Mouse (Mus musculus) embryonic facial prominence, embryonic 12.5 days (tissue): ENCODE data around the gene Bcor. TPM values are rescaled to one million over a fixed set of nuclear protein-coding genes. Genes with fewer than 3 reads are reported as not detected.

Source experiments
- ATAC-seq: fragments of 200-750 bp; cut with Nextera tagmentation; 2 replicates; pipeline ENCODE4 v1.8.0; 2017; ENCODE audit not compliant: insufficient number of reproducible peaks, insufficient read depth, low FRiP score, low TSS enrichment
- H3K27ac ChIP-seq: fragments of 300-500 bp; sonication (generic); 2 replicates; pipeline ENCODE4 v1.5.1; 2016; ENCODE audit warnings: mild to moderate bottlenecking
- H3K27me3 ChIP-seq: fragments of 300-500 bp; sonication (generic); 2 replicates; pipeline ENCODE4 v1.6.1; 2016; ENCODE audit warnings: mild to moderate bottlenecking, moderate library complexity
- H3K36me3 ChIP-seq: fragments of 300-500 bp; sonication (generic); 2 replicates; pipeline ENCODE4 v1.6.1; 2016; ENCODE audit warnings: mild to moderate bottlenecking
- H3K4me1 ChIP-seq: fragments of 300-500 bp; sonication (generic); 2 replicates; pipeline ENCODE4 v1.6.1; 2016
- H3K4me2 ChIP-seq: fragments of 300-500 bp; sonication (generic); replicated peaks from 2 replicates; pipeline ENCODE4 v1.6.1; 2016; ENCODE audit warnings: mild to moderate bottlenecking, moderate library complexity
- H3K4me3 ChIP-seq: fragments of 300-500 bp; sonication (generic); 2 replicates; pipeline ENCODE4 v1.5.1; 2016; ENCODE audit warnings: mild to moderate bottlenecking
- H3K9ac ChIP-seq: fragments of 300-500 bp; sonication (generic); 2 replicates; pipeline ENCODE4 v1.6.1; 2016; ENCODE audit warnings: mild to moderate bottlenecking, moderate library complexity
- H3K9me3 ChIP-seq: fragments of 300-500 bp; sonication (generic); 2 replicates; pipeline ENCODE4 v1.6.1; 2016; ENCODE audit warnings: mild to moderate bottlenecking, moderate library complexity
- WGBS: fragments of 180-500 bp; shearing (Covaris S2); methylation state at CpG from one replicate; pipeline ENCODE4 v1.1.7; 2016; 5-methylcytosine and 5-hydroxymethylcytosine counted together
- polyA plus RNA-seq: library from polyadenylated mRNA; unstranded; fragments of >200 nt; fragmentation: Nextera tagmentation; extraction: Ambion mirVana; gene quantifications from 2 replicates; pipeline ENCODE4 v1.2.1, GENCODE M21; 2016

The Bcor gene
- polyA plus RNA-seq, 1 experiment from 2014 or later = 20.6 TPM

DNA sequence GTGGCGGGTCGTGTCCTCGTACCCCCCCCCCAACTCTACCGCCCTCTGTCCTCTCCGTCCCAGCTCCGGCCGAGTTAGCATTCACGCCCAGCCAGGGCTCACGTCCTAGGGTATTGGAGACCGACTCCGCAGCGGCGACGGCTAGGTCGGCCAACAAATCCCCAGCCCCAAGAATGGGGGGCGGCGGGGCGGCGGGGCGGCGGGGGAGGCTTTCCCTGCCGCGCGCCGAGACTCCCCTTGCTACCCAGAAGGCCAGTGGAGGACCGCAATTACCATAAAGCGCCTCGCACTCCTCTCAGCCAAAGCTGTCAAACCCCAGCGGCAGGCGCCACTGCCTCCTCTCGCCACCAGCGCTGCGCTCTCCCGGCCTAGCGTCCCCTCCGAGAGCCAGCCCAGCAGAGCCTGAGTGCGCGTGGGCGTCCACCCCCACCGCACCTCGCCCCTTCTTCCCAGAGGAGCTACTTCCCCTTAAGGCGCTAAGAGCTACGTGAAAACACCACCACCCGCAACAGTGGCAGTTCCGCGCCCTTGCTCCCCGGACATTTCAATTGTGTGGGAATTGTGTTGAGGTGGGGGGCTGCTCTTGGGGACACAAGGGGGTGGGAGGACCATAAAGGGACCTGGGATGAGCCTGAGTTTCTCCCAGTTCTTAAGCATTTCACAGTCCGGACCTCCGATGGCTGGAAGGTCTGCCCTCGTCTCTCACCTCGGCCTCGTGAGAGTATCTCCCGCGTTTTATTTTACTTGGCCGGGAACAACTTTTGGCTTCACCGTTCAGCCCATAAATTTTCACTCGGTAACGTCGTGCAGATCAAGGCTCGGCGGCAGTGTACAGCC, 79.0 kb downstream of the Bcor start:
- no peaks in the 10 kb centered on the region for H3K36me3 ChIP-seq
- H3K9me3 ChIP-seq = no peaks in the 10 kb centered on the region
- peak overlapping the region; percentile 56 for H3K4me3 ChIP-seq
- WGBS = 3% methylated on average over 61 of the region's 61 CpGs
- no peak for ATAC-seq
- H3K4me2 ChIP-seq = peak overlapping the region; percentile 76
- peak overlapping the region; percentile 69 for H3K9ac ChIP-seq
- H3K27me3 ChIP-seq = peaks cover 91% of the 10 kb centered on the region
- peaks cover 14% of the 10 kb centered on the region for H3K4me1 ChIP-seq
- peak overlapping the region; percentile 86 for H3K27ac ChIP-seq

DNA sequence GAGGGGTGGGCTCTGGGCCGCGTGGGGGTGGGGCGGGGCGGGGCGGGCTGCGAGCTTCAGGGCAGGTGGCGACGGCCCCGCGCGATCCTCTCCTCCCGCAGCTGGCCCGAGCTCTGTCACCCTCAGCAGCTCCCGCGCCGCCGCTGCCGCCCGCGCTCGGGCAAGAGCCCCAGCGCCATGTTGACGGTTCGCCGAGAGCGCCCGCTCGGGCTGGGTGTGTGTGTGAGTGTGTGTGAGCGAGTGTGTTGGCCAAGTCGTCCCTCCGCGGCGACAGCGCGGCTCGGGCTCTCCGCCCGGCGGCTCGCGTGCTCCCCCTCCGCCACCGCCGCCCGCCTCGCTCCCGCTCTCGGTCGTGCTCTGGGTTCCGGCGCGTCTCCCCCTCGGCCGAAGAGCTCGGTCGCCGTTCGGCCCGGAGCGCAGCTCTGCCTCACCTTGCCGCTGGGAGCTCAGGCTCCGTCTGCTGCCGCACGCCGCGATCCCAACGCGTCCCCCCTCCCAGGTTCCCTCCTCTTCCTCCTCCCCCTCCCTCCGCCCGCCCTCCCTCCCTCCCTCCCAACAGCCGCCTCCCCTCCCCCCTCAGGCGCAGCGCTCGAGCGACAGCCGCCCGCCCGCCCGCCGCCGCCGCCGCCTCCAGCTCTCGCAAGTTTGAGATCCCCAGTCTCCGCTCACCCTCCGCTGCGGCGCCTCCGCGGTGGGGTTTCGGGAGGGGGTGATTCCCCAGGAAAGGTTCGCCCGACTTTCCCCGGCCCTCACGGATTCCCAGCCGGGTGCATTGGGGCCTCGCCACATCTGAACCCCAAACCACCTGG, 79.9 kb downstream of the Bcor start:
- Histone ChIP-seq H3K9me3 (no peaks in the 10 kb centered on the region), H3K9ac (peak overlapping the region; percentile 69), H3K27me3 (peaks cover 92% of the 10 kb centered on the region), H3K4me1 (peaks cover 14% of the 10 kb centered on the region), H3K27ac (peak overlapping the region; percentile 86), H3K36me3 (no peaks in the 10 kb centered on the region), H3K4me3 (peak overlapping the region; percentile 56), H3K4me2 (peak overlapping the region; percentile 76)
- 3% methylated on average over 23 of the region's 97 CpGs for WGBS
- peak; percentile 17; the same call in 1 of the 2 replicates for ATAC-seq

DNA sequence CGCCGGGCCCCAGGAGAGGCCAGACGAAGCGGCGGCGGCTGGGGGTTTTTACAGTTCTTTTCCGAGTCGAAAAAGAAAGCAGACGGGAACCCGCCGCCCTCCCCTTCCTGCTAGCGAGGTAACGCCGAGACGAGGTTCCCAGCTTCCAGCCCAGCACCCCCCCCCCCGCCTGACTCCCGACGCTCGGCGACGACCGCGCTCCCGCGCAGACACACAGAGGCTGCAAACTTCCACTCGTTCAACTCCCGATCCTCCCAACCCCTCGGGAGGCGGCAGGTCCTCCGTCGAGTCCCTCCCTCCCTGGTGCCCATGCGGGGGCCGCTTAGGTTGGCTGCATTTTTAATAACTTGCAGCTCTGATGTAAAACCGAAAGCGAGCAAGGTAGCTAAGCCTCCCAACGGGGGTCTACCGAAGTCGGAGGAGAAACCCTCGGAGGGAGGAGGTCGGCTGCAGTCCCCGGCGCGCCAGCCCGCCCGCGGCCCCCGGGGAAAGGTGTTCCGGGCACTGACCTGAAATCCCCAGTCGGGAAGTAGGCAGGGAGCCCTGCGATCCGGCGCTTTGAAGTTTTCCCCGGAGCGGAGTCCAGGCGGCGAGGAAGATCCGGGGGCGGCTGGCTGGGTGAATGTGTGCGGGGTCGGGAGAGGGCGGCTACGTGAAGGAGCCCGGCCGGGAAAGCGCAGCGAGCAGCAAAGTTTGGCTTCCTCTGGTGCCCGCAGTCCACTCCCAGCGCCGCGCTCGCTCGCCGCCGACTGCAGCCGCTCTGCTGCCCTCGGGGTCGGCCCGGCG, 80.7 kb downstream of the Bcor start:
- Histone ChIP-seq H3K9me3 (no peaks in the 10 kb centered on the region), H3K9ac (peak overlapping the region; percentile 69), H3K27me3 (peaks cover 91% of the 10 kb centered on the region), H3K27ac (peak overlapping the region; percentile 86), H3K36me3 (no peaks in the 10 kb centered on the region), H3K4me2 (peak overlapping the region; percentile 76), H3K4me3 (peak overlapping the region; percentile 56), H3K4me1 (peaks cover 14% of the 10 kb centered on the region)
- WGBS = 2% methylated on average over 47 of the region's 79 CpGs
- ATAC-seq = no peak

GRCm38 (mm10) chrX:12079059-12079308, 81.2 kb downstream of the Bcor start:
- no peak for ATAC-seq
- Histone ChIP-seq H3K4me2 (peak overlapping the region; percentile 76), H3K9ac (peak overlapping the region; percentile 69), H3K4me3 (peak overlapping the region; percentile 56), H3K27me3 (peaks cover 88% of the 10 kb centered on the region), H3K4me1 (peaks cover 14% of the 10 kb centered on the region), H3K9me3 (no peaks in the 10 kb centered on the region), H3K27ac (peak overlapping the region; percentile 86), H3K36me3 (no peaks in the 10 kb centered on the region)
- WGBS = 8% methylated on average over 16 of the region's 27 CpGs

- H3K27me3 ChIP-seq = peaks cover 82% of the 10 kb centered on the region
- peaks cover 12% of the 10 kb centered on the region for H3K4me1 ChIP-seq
- 2% methylated on average over 73 of the region's 73 CpGs for WGBS
- H3K4me2 ChIP-seq = peak overlapping the region; percentile 76
- ATAC-seq = no peak
- H3K27ac ChIP-seq = 0 out of 2 replicates have a peak overlapping the region, but pooled peaks have one; percentile 86
- H3K9me3 ChIP-seq = no peaks in the 10 kb centered on the region
- H3K36me3 ChIP-seq = no peaks in the 10 kb centered on the region
- H3K9ac ChIP-seq = peak overlapping the region; percentile 69
- H3K4me3 ChIP-seq = peak overlapping the region; percentile 56
Measured at GRCm38 (mm10) chrX:12078195-12079058, 81.7 kb downstream of the Bcor start.

DNA sequence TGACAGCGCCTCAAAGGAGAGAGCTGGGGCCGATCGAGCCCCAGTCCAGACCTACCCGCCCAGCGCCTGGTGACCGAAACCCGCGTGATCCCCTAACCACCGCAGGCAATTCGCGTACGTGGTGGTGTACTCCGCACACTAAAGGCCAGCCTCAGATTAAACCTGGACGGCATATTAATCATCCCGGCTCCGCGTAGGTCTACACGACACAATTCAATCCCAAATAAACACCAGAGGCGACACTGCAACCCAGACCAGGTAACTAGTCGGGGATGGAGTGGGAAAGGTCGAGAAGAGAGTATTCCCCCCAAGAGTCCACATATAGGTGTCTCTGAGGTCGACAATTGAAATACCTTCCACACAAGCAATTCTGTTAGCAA, 82.6 kb downstream of the Bcor start:
- ATAC-seq = no peak
- Histone ChIP-seq H3K36me3 (no peaks in the 10 kb centered on the region), H3K4me3 (peak overlapping the region; percentile 56), H3K9me3 (no peaks in the 10 kb centered on the region), H3K9ac (peak overlapping the region; percentile 52), H3K4me2 (peak overlapping the region; percentile 76), H3K27ac (no peak overlapping the region), H3K4me1 (peaks cover 12% of the 10 kb centered on the region), H3K27me3 (peaks cover 82% of the 10 kb centered on the region)
- 4% methylated on average over 22 of the region's 22 CpGs for whole genome bisulfite sequencing

GRCm38 (mm10) chrX:12076763-12077600, 83.2 kb downstream of the Bcor start:
- Histone ChIP-seq H3K36me3 (no peaks in the 10 kb centered on the region), H3K27me3 (peaks cover 87% of the 10 kb centered on the region), H3K9ac (peak overlapping the region; percentile 52), H3K4me1 (peaks cover 14% of the 10 kb centered on the region), H3K27ac (no peak overlapping the region), H3K4me2 (peak overlapping the region; percentile 76), H3K9me3 (no peaks in the 10 kb centered on the region), H3K4me3 (peak overlapping the region; percentile 56)
- 3% methylated on average over 58 of the region's 58 CpGs for WGBS
- ATAC-seq = no peak; the same call in 1 of the 2 replicates

DNA sequence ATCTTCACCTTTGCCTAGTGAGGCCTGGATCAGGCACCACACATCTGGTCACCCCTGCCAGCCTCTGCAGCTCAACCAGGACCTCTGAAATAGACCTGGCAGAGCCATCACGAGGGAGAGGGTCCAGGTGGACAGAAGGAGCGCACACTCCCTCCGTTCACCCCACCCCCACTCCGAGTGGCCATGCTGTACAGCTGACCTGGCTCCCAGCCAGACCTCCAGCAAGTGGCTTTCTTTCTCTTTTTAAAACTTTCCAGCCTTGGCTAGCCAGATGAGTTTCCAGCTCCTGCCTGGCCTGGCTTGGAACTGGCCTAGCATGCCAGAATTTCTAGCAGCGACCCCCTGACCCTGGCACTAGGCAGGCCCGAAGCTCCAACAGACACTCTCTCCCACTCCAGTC, 87.4 kb downstream of the Bcor start:
- Histone ChIP-seq H3K9ac (no peak overlapping the region), H3K9me3 (no peaks in the 10 kb centered on the region), H3K4me3 (no peak overlapping the region), H3K4me2 (no peak overlapping the region), H3K4me1 (peaks cover 47% of the 10 kb centered on the region), H3K36me3 (no peaks in the 10 kb centered on the region), H3K27me3 (peaks cover 84% of the 10 kb centered on the region), H3K27ac (no peak overlapping the region)
- WGBS = 21% methylated on average over 6 of the region's 6 CpGs
- no peak for ATAC-seq

DNA sequence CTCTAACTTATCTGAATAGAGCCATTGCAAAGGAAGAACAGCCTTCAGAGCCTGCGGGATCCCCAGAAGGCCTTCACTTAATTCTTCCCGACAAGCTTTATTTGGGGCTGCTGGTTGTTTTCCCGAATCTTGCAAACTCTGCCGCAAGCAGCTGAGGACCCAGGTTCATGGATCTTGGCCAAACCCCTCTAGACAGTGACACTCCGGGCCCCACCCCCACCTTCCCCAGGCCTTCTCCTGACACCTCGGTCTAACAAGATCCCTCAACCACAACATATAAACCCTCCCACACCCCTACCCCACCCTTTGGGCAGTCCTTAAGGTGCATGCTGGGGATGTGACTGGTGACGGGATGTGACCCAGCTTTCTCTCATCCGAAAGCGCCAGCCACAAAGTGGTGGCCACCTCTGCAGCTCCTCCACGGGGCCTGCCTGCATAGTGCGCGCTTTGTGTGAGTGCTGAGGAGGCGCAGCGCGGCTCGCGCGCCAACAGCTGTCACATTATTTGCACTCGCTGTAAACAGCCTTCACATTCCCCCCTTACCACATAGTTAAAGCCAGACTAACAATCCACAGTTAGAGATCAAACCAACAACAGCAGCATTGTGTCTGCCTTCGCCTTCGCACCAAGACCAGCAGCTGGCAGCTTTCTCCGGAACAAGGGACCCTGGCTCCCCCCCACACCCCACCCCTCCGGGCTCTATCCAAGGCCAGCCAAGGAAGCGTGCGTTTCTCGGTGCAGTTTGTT, 91.0 kb downstream of the Bcor start:
- 5% methylated on average over 26 of the region's 26 CpGs for WGBS
- Histone ChIP-seq H3K4me1 (peaks cover 74% of the 10 kb centered on the region), H3K4me2 (peak overlapping the region; percentile 32), H3K9ac (no peak overlapping the region; the same call in 1 of the 2 replicates), H3K27me3 (peaks cover 86% of the 10 kb centered on the region), H3K9me3 (no peaks in the 10 kb centered on the region), H3K27ac (no peak overlapping the region), H3K36me3 (no peaks in the 10 kb centered on the region), H3K4me3 (0 out of 2 replicates have a peak overlapping the region, but pooled peaks have one; percentile 4)
- 0 out of 2 replicates have a peak, but pooled peaks have one; percentile 25 for ATAC-seq
